Comparison of ENCODE assay signal across 9 mouse cellular contexts in the genomic region with DNA sequence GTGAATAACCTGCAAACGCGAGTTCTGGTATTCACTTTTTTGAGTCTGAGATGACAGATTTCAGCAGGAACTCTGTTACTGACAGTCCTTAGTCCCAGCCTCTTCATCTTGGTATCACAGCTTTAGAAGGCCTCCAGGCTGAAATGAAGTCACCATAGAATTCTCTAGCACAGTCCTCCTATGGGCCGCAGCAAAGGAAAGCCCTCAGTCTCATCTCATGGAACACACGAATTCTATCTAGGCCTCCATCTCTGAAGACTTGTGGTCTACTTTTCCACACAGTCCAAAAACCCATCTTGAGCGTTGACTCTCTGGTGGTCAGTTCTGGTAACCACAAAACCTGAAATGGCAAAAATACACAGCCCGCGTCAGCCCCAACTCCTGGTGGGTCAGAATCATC. TPM values are rescaled to one million over a fixed set of nuclear protein-coding genes. Genes with fewer than 3 reads are reported as not detected.
DNase-seq lines count a peak whose midpoint lies in the region; ATAC-seq and TF ChIP-seq lines count a peak whose summit lies in the region.
"Had no signal": no experiment of that assay in that cellular context is flagged by ENCODE, and none has a peak within 500 bp of the region (broad histone marks: within the 10 kb centered on the region; RNA-seq: fewer than 3 reads in every experiment).

No protein-coding gene starts in this region.

- no peaks in the 10 kb centered on the region for H3K27me3 ChIP-seq in kidney, embryonic 16.5 days (ENCODE audit: insufficient read depth, low read length)
- no peaks in the 10 kb centered on the region for H3K27me3 ChIP-seq in embryonic facial prominence, embryonic 15.5 days
- H3K27me3 ChIP-seq in hindbrain, postnatal 0 days (ENCODE audit: insufficient read depth, low read length) = no peaks in the 10 kb centered on the region
- H3K27me3 ChIP-seq in neural tube, embryonic 12.5 days (replicated peaks) = no peaks in the 10 kb centered on the region

- 63% methylated on average over 7 of the region's 7 CpGs for WGBS in kidney, embryonic 16.5 days
- 54% methylated on average over 7 of the region's 7 CpGs for WGBS in embryonic facial prominence, embryonic 15.5 days
- WGBS in hindbrain, postnatal 0 days = 34% methylated on average over 7 of the region's 7 CpGs
- 71% methylated on average over 7 of the region's 7 CpGs for WGBS in neural tube, embryonic 12.5 days

- peak overlapping the region; percentile 71 for H3K9ac ChIP-seq in kidney, embryonic 16.5 days (replicated peaks; ENCODE audit: low read length)
- peak overlapping the region; percentile 41 for H3K9ac ChIP-seq in embryonic facial prominence, embryonic 15.5 days
- H3K9ac ChIP-seq in hindbrain, postnatal 0 days (replicated peaks; ENCODE audit: low read length) = peak overlapping the region; percentile 80
- peak overlapping the region; percentile 88 for H3K9ac ChIP-seq in neural tube, embryonic 12.5 days

- ATAC-seq in kidney, embryonic 16.5 days (ENCODE audit: low FRiP score, low TSS enrichment) = no peak
- ATAC-seq in embryonic facial prominence, embryonic 15.5 days (ENCODE audit: insufficient number of reproducible peaks, low FRiP score, low TSS enrichment, low read depth) = no peak
- ATAC-seq in hindbrain, postnatal 0 days = no peak
- no peak for ATAC-seq in neural tube, embryonic 12.5 days (ENCODE audit: low FRiP score, low read depth)

- H3K27ac ChIP-seq in kidney, embryonic 16.5 days (ENCODE audit: low read length) = no peak overlapping the region
- peak overlapping the region; percentile 89 for H3K27ac ChIP-seq in embryonic facial prominence, embryonic 15.5 days (replicated peaks)
- peak overlapping the region; percentile 95 for H3K27ac ChIP-seq in hindbrain, postnatal 0 days
- H3K27ac ChIP-seq in neural tube, embryonic 12.5 days = peak overlapping the region; percentile 69; the same call in 1 of the 2 replicates

- no peak for DNase-seq in kidney, adult 18-20 months
- no peak for DNase-seq in hindbrain, postnatal 0 days (ENCODE audit: low spot score)
- DNase-seq in urinary bladder, adult 18-20 months (ENCODE audit: low spot score in 2 of 2) = no peak
- DNase-seq in kidney, postnatal 4 days = no peak
- DNase-seq in embryo, embryonic 10 days (ENCODE audit: low spot score) = no peak
- DNase-seq: kidney, adult 9 months had no signal

- H3K9me3 ChIP-seq in kidney, embryonic 16.5 days (ENCODE audit: low read length) = no peaks in the 10 kb centered on the region
- H3K9me3 ChIP-seq in embryonic facial prominence, embryonic 15.5 days (replicated peaks) = no peaks in the 10 kb centered on the region
- no peaks in the 10 kb centered on the region for H3K9me3 ChIP-seq in hindbrain, postnatal 0 days (ENCODE audit: low read length)
- H3K9me3 ChIP-seq in neural tube, embryonic 12.5 days = no peaks in the 10 kb centered on the region

- TF ChIP-seq CTCF in hindbrain, postnatal 0 days (IDR thresholded peaks at IDR 0.05; ENCODE audit: low read depth) = peak; percentile 15

- H3K4me2 ChIP-seq in kidney, embryonic 16.5 days (replicated peaks; ENCODE audit: low read depth, low read length) = peak overlapping the region; percentile 87
- peak overlapping the region; percentile 81 for H3K4me2 ChIP-seq in embryonic facial prominence, embryonic 15.5 days (replicated peaks)
- peak overlapping the region; percentile 62 for H3K4me2 ChIP-seq in hindbrain, postnatal 0 days (ENCODE audit: low read depth, low read length)
- H3K4me2 ChIP-seq in neural tube, embryonic 12.5 days (replicated peaks) = peak overlapping the region; percentile 73

- H3K4me3 ChIP-seq in kidney, embryonic 16.5 days (ENCODE audit: low read length) = peak overlapping the region; percentile 64
- peak overlapping the region; percentile 55 for H3K4me3 ChIP-seq in embryonic facial prominence, embryonic 15.5 days (replicated peaks)
- H3K4me3 ChIP-seq in hindbrain, postnatal 0 days (ENCODE audit: low read length) = peak overlapping the region; percentile 55
- peak overlapping the region; percentile 70 for H3K4me3 ChIP-seq in neural tube, embryonic 12.5 days

- peaks cover 8% of the 10 kb centered on the region for H3K36me3 ChIP-seq in kidney, embryonic 16.5 days (ENCODE audit: insufficient read depth, low read length)
- H3K36me3 ChIP-seq in embryonic facial prominence, embryonic 15.5 days = peaks cover 13% of the 10 kb centered on the region; the same call in 1 of the 2 replicates
- H3K36me3 ChIP-seq in hindbrain, postnatal 0 days (ENCODE audit: insufficient read depth, low read length) = peaks cover 8% of the 10 kb centered on the region; the same call in 1 of the 2 replicates
- H3K36me3 ChIP-seq in neural tube, embryonic 12.5 days = peaks cover 15% of the 10 kb centered on the region

- H3K4me1 ChIP-seq in kidney, embryonic 16.5 days (ENCODE audit: insufficient read depth, low read length) = peaks cover 4% of the 10 kb centered on the region; the same call in 1 of the 2 replicates
- H3K4me1 ChIP-seq in embryonic facial prominence, embryonic 15.5 days = peaks cover 14% of the 10 kb centered on the region
- H3K4me1 ChIP-seq in hindbrain, postnatal 0 days (ENCODE audit: insufficient read depth, low read length) = 0 out of 2 replicates have a peak, but pooled peaks cover 5% of the 10 kb centered on the region
- H3K4me1 ChIP-seq in neural tube, embryonic 12.5 days = peaks cover 18% of the 10 kb centered on the region

RNA-seq across cellular contexts. Expression of a gene that starts 1.2 kb away (rescaled TPM):
- polyA plus RNA-seq in kidney, embryonic 16.5 days (2015; fragmentation: Nextera tagmentation; extraction: Ambion mirVana) = 56.7 and 59.7 TPM in 2 replicates
- 160 and 169 TPM in 2 replicates for polyA plus RNA-seq in embryonic facial prominence, embryonic 15.5 days (2015; fragmentation: Nextera tagmentation; extraction: Ambion mirVana)
- total RNA-seq in hindbrain, postnatal 0 days (2014; rRNA removed) = 696 and 765 TPM in 2 replicates
- polyA plus RNA-seq in hindbrain, postnatal 0 days (2015; fragmentation: Nextera tagmentation; extraction: Ambion mirVana) = 673 and 681 TPM in 2 replicates
- 399 and 411 TPM in 2 replicates for polyA plus RNA-seq in neural tube, embryonic 12.5 days (2016; fragmentation: Nextera tagmentation; extraction: Ambion mirVana)

RNA-seq across cellular contexts. Expression of a gene that starts 12.4 kb away (rescaled TPM):
- 41.9 and 48.6 TPM in 2 replicates for polyA plus RNA-seq in kidney, embryonic 16.5 days (2015; fragmentation: Nextera tagmentation; extraction: Ambion mirVana)
- 40.5 and 43.5 TPM in 2 replicates for polyA plus RNA-seq in embryonic facial prominence, embryonic 15.5 days (2015; fragmentation: Nextera tagmentation; extraction: Ambion mirVana)
- 25.7 and 31.5 TPM in 2 replicates for total RNA-seq in hindbrain, postnatal 0 days (2014; rRNA removed)
- 25.3 and 28.2 TPM in 2 replicates for polyA plus RNA-seq in hindbrain, postnatal 0 days (2015; fragmentation: Nextera tagmentation; extraction: Ambion mirVana)
- 38.1 and 39.5 TPM in 2 replicates for polyA plus RNA-seq in neural tube, embryonic 12.5 days (2016; fragmentation: Nextera tagmentation; extraction: Ambion mirVana)

RNA-seq across cellular contexts. Expression of a gene that starts 12.7 kb away (rescaled TPM):
- polyA plus RNA-seq in kidney, embryonic 16.5 days (2015; fragmentation: Nextera tagmentation; extraction: Ambion mirVana) = 44.8 and 45.2 TPM in 2 replicates
- 42.3 TPM in 2 replicates for polyA plus RNA-seq in embryonic facial prominence, embryonic 15.5 days (2015; fragmentation: Nextera tagmentation; extraction: Ambion mirVana)
- 6.1 and 12.5 TPM in 2 replicates for total RNA-seq in hindbrain, postnatal 0 days (2014; rRNA removed)
- polyA plus RNA-seq in hindbrain, postnatal 0 days (2015; fragmentation: Nextera tagmentation; extraction: Ambion mirVana) = 14.1 and 16.2 TPM in 2 replicates
- polyA plus RNA-seq in neural tube, embryonic 12.5 days (2016; fragmentation: Nextera tagmentation; extraction: Ambion mirVana) = 43.3 and 45.0 TPM in 2 replicates

RNA-seq across cellular contexts. Expression of a gene that starts 27.8 kb away (rescaled TPM):
- 23.9 TPM in 2 replicates for polyA plus RNA-seq in kidney, embryonic 16.5 days (2015; fragmentation: Nextera tagmentation; extraction: Ambion mirVana)
- 16.5 and 17.7 TPM in 2 replicates for polyA plus RNA-seq in embryonic facial prominence, embryonic 15.5 days (2015; fragmentation: Nextera tagmentation; extraction: Ambion mirVana)
- 22.9 and 24.3 TPM in 2 replicates for total RNA-seq in hindbrain, postnatal 0 days (2014; rRNA removed)
- 8.3 and 10.0 TPM in 2 replicates for polyA plus RNA-seq in hindbrain, postnatal 0 days (2015; fragmentation: Nextera tagmentation; extraction: Ambion mirVana)
- 17.3 and 18.0 TPM in 2 replicates for polyA plus RNA-seq in neural tube, embryonic 12.5 days (2016; fragmentation: Nextera tagmentation; extraction: Ambion mirVana)

RNA-seq across cellular contexts. Expression of a gene that starts 49.2 kb away (rescaled TPM):
- polyA plus RNA-seq in kidney, embryonic 16.5 days (2015; fragmentation: Nextera tagmentation; extraction: Ambion mirVana) = 277 and 287 TPM in 2 replicates
- polyA plus RNA-seq in embryonic facial prominence, embryonic 15.5 days (2015; fragmentation: Nextera tagmentation; extraction: Ambion mirVana) = 209 and 213 TPM in 2 replicates
- total RNA-seq in hindbrain, postnatal 0 days (2014; rRNA removed) = 14.9 and 22.0 TPM in 2 replicates
- 201 TPM in 2 replicates for polyA plus RNA-seq in hindbrain, postnatal 0 days (2015; fragmentation: Nextera tagmentation; extraction: Ambion mirVana)
- 210 and 223 TPM in 2 replicates for polyA plus RNA-seq in neural tube, embryonic 12.5 days (2016; fragmentation: Nextera tagmentation; extraction: Ambion mirVana)
